Mouse (Mus musculus): ENCODE results near the gene Adgrl2.

Gene Adgrl2

GRCm38 (mm10) chr3:148977124-148977529 is 13.2 kb downstream of the Adgrl2 start:
- peak; percentile 13 for DNase-seq (ENCODE audit: low spot score)

- DNase-seq (ENCODE audit: low spot score): no peak
These were observed 18.3 kb downstream of the Adgrl2 start for GRCm38 (mm10) chr3:148971893-148972596.

DNA sequence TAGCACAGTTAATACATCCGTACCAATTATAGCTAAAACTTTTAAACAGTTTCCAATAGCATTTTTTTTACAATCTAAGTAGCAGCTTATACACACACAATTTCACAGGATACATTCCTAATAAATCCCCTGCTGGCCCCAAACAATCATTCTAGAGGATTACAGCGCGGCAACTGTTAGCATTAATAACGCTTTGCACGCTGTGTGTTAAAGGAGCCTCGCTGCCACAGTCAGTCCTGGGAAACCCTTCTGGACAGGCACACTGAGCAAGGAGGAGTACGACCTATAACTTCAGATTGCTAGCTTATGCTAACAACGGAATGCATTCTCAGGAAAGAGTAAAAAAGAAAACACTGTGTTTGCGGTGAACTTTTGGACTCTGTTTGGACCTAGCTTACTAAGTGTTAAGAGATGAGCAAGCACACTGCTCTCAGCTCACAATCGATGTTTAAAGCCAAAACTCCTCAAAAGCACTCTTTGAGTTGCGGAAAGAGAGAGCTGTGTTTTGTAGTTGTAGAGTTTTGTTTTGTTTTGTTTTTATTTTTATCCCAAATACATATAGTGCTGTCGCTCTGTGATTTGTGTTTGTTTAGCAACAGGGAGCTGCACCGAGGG is 25.3 kb downstream of the Adgrl2 start:
- DNase-seq (ENCODE audit: low spot score): no peak

DNA sequence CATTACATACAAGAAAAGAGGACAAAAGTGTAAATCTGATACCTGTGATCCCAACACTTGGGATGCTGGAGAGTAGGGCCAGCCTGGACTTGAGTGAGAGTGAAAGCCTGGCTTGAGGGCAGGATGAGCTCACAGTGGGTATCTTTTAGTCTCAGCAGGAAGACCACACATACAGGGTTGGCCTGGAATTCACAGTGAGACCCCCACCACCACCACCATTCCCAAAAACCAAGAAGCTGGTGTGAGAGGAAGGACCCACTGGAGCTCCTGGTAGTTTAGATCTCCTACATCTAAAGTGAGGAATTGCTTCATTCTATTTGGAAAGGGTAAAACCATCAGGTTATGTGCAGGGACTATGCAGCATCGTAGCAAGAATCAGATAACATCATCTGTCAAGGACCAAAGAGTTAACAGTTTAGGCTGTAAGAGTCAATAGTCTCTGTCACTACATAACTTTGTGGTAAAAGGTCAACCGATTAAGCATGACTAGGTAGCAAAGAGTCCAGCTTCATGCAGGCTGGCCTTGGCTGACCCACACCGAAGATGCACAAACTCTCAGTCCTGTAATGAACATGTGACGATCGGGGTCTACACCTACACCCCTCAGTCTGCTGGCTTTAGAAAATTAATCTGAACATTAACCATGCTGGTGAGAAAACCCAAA is 26.8 kb downstream of the Adgrl2 start:
- no peak for DNase-seq (ENCODE audit: low spot score)

DNA sequence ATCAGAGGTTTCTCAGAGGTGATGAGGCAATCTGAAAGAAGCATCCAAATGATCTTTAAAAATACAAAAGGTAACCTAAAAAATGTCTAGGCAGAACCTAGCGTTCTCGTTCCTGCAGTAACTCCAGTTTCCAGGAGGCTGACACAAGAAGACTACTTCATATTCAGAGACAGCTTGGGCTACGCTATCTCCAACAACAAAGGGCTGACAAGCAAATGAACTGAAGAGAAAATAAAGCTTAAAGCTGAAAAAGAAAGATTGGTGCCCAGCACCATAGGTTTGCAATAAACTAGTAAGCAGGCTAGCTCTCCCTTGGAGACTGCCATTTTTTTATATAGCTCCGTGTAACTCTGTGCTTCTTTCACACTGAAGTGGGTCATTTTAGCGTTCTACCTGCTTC is 28.7 kb downstream of the Adgrl2 start:
- no peak for DNase-seq (ENCODE audit: low spot score)

DNA sequence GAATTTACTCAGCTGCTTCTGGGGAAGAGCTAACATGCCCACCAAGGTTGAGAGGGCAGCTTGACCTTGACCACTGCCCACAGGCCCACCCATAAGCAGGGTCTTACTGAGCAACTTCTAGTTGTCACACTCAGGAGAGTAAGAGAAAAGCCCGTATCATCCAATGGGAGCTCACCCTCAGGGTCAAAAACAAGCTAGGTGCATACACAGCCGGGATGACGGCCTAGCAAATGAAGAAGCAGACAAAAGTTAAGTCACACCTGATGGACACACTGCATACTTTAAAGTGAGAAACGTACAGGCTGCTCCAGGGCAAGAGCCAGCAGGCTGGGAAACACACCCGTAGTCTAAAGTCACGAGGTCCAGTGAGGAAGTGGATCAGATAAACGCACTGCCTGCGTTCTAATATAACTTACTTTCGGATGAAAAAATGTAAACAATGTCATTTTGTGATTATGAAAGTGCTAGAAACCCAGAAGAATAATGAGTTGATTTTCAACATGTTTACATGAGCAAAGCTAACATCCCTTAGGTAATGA is 29.5 kb downstream of the Adgrl2 start:
- no peak for DNase-seq (ENCODE audit: low spot score)

- no peak for DNase-seq (ENCODE audit: low spot score)
These were observed 30.1 kb downstream of the Adgrl2 start for GRCm38 (mm10) chr3:148960215-148960614.

GRCm38 (mm10) chr3:148959327-148960025 is 30.9 kb downstream of the Adgrl2 start:
- DNase-seq (ENCODE audit: low spot score): peak; percentile 28

GRCm38 (mm10) chr3:148958714-148959113 is 31.6 kb downstream of the Adgrl2 start:
- DNase-seq (ENCODE audit: low spot score): no peak

DNA sequence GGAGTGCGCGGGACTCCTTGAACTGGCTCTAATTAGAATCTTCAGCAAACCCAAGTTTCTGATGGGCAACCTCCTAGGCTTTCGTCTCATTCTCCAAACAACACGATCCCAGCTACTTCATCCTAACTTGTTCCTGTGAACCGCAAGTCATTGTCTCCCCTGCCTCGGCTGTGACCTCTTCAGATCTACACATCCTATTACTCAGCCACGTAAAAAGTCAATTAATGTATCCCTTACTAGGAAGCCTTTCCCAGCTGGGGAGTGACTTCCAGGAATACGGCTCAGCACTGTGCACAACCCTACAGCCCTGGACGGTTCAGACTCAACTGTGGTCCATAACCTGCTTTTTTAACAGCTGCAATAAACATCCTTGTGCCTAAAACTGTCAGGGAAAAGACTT is 32.2 kb downstream of the Adgrl2 start:
- DNase-seq (ENCODE audit: low spot score): no peak

GRCm38 (mm10) chr3:148956887-148957286 is 33.5 kb downstream of the Adgrl2 start:
- DNase-seq (ENCODE audit: low spot score): no peak

- no peak for DNase-seq (ENCODE audit: low spot score)
These were observed 40.6 kb downstream of the Adgrl2 start for GRCm38 (mm10) chr3:148949796-148950195.

- DNase-seq (ENCODE audit: low spot score): no peak
These were observed 42.5 kb downstream of the Adgrl2 start for GRCm38 (mm10) chr3:148947805-148948405.

GRCm38 (mm10) chr3:148947266-148947665 is 43.1 kb downstream of the Adgrl2 start:
- no peak for DNase-seq (ENCODE audit: low spot score)

DNA sequence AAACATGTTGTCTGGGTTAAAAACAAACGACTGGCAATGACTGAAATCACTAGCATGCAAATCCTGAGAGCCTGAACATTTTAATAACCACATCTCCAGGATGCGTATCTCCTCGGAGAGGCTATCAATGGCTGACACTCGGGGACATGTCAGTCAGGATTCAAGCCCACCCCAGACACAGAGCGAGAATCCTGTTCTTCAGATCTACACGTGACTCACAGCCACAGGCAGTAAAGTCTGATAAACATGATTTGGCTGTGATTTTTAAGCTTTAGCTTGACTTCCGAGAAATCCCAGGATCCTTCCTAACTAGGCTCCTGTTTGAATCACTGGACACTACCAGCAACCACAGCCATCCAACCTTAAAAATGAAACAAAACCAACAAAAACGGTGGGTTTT is 44.8 kb downstream of the Adgrl2 start:
- DNase-seq (ENCODE audit: low spot score): no peak

GRCm38 (mm10) chr3:148939457-148939856 is 50.9 kb downstream of the Adgrl2 start:
- DNase-seq (ENCODE audit: low spot score): no peak

DNA sequence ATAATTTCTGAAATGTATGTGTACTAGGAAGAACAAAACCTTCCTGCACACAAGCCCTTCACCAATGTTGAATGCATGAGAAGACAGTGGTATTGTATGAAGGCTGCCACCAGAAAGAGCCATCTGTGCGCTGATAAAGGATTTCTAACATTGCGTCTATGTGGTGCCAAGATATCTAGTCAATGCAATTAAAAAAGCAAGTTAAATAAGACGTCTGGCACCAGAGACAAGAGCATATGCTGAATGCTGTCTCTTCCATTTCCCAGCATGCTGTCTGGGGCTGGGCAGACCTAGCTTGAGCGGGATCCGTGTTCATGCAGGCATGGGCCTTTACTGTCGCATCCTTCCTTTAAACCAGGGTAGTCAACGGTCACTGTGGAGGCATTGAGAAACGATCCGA is 55.3 kb downstream of the Adgrl2 start:
- DNase-seq (ENCODE audit: low spot score): peak; percentile 23

DNA sequence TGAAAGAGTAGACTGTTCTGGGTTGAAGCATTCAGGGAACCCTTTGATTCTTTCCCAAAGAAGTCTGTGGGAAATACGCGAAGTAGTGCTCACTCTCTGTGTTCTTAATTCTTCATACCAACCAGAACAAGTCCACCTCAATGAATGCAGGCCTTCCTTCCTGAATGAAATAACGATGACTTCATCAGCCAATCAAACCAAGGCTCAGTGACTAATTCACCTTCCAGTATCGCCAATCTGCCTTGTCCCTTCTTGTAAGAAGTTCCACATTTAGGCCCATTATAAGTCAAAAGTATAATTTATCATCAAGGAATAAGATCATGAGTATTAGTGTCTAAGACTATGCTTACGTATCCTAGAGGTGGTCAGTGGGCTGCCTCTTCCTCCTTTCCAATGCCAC is 56.1 kb downstream of the Adgrl2 start:
- no peak for DNase-seq (ENCODE audit: low spot score)

DNA sequence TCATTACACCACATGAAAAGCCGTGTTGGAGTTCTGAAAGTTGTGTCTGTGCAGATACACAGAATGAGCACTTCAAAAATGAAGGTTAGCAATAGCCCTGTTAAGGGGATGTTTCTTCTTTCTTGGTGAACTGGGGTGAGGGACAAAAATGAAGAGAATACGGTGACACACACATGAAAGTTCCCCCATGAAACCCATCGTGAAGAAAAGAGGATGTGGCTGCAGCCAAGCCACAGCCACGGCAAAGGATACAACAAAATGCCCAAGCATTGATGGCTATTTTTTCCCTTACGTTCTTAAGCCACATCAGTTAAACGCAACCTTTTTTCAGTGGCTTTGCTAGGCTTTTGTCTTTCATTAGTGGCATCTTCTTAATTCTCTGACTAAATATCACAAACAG is 57.2 kb downstream of the Adgrl2 start:
- no peak for DNase-seq (ENCODE audit: low spot score)

- DNase-seq (ENCODE audit: low spot score): no peak
These were observed 59.4 kb downstream of the Adgrl2 start for GRCm38 (mm10) chr3:148930913-148931312.

DNA sequence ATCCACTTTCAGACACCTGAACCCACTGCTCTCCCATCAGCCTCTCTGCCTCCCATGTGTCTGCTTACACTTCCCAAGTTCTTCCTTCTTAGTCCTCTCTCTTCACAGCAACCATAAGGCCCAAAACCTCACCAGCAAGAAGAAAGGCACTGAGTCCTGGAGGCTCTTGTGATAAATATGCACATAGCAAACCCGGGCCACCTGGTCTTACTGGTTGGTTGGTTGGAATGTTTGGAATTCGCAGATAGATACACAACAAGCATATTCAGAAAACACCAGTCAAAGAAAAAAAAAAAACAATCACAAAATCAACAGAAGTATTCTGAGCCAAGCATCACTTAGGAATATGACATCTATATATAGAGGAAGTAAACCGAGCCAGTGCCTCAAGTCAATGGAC is 64.0 kb downstream of the Adgrl2 start:
- DNase-seq (ENCODE audit: low spot score): no peak

GRCm38 (mm10) chr3:148922618-148923095 is 67.7 kb downstream of the Adgrl2 start:
- peak; percentile 46 for DNase-seq (ENCODE audit: low spot score)
